Mouse (Mus musculus) forebrain, postnatal 0 days (tissue): ENCODE results near the gene Fgf13. TPM values are rescaled to one million over a fixed set of nuclear protein-coding genes. Genes with fewer than 3 reads are reported as not detected.

Experiments
- ATAC-seq: fragments of 200-750 bp; cut with Nextera tagmentation; 2 replicates; pipeline ENCODE4 v1.8.0; 2017; ENCODE audit warnings: mild to moderate bottlenecking, moderate library complexity
- DNase-seq: peaks from one replicate; pipeline ENCODE4 v3.0.0-alpha.2; 2015
- H3K27ac ChIP-seq: fragments of 300-500 bp; sonication (generic); 2 replicates; pipeline ENCODE4 v1.5.1; 2014; ENCODE audit warnings: low read depth, mild to moderate bottlenecking, antibody characterized with exemption, low read length, moderate library complexity, mixed read lengths
- H3K27me3 ChIP-seq: fragments of 300-500 bp; sonication (generic); 2 replicates; pipeline ENCODE4 v1.6.1; 2014; ENCODE audit warnings: mild to moderate bottlenecking, low read length, mixed read lengths; ENCODE audit not compliant: insufficient read depth
- H3K36me3 ChIP-seq: fragments of 300-500 bp; sonication (generic); 2 replicates; pipeline ENCODE4 v1.6.1; 2014; ENCODE audit warnings: mild to moderate bottlenecking, moderate library complexity; ENCODE audit not compliant: insufficient read depth
- H3K4me1 ChIP-seq: fragments of 300-500 bp; sonication (generic); 2 replicates; pipeline ENCODE4 v1.6.1; 2014; ENCODE audit warnings: antibody characterized with exemption; ENCODE audit not compliant: insufficient read depth
- H3K4me2 ChIP-seq: fragments of 300-500 bp; sonication (generic); 2 replicates; pipeline ENCODE4 v1.6.1; 2014; ENCODE audit warnings: low read depth, mild to moderate bottlenecking, moderate library complexity
- H3K4me3 ChIP-seq: fragments of 300-500 bp; sonication (generic); 2 replicates; pipeline ENCODE4 v1.5.1; 2014; ENCODE audit warnings: low read depth, low read length, mixed read lengths
- H3K9ac ChIP-seq: fragments of 300-500 bp; sonication (generic); 2 replicates; pipeline ENCODE4 v1.6.1; 2014; ENCODE audit warnings: mild to moderate bottlenecking
- H3K9me3 ChIP-seq: fragments of 300-500 bp; sonication (generic); 2 replicates; pipeline ENCODE4 v1.6.1; 2016; ENCODE audit warnings: low read length
- CTCF ChIP-seq: sonication (generic); IDR thresholded peaks from 2 replicates; pipeline ENCODE4 v1.5.1; 2016; ENCODE audit warnings: antibody characterized with exemption, control low read depth, low read depth
- WGBS: fragments of 180-500 bp; shearing (Covaris S2); extraction: QIAGEN DNeasy Blood & Tissue Kit; methylation state at CpG from one replicate; pipeline ENCODE4 v1.1.7; 2014; 5-methylcytosine and 5-hydroxymethylcytosine counted together
- polyA plus RNA-seq: library from polyadenylated mRNA; unstranded; fragments of >200 nt; fragmentation: Nextera tagmentation; extraction: Ambion mirVana; gene quantifications from 2 replicates; pipeline ENCODE4 v1.2.1, GENCODE M21; 2015
- total RNA-seq: library from RNA; depleted of rRNA; stranded (reverse); fragments of >200 nt; gene quantifications from 2 replicates; pipeline ENCODE4 v1.2.3, GENCODE M21; 2014; rRNA removed

Gene Fgf13
- total RNA-seq (168 and 187 TPM in 2 replicates), polyA plus RNA-seq (154 and 236 TPM in 2 replicates)

DNA sequence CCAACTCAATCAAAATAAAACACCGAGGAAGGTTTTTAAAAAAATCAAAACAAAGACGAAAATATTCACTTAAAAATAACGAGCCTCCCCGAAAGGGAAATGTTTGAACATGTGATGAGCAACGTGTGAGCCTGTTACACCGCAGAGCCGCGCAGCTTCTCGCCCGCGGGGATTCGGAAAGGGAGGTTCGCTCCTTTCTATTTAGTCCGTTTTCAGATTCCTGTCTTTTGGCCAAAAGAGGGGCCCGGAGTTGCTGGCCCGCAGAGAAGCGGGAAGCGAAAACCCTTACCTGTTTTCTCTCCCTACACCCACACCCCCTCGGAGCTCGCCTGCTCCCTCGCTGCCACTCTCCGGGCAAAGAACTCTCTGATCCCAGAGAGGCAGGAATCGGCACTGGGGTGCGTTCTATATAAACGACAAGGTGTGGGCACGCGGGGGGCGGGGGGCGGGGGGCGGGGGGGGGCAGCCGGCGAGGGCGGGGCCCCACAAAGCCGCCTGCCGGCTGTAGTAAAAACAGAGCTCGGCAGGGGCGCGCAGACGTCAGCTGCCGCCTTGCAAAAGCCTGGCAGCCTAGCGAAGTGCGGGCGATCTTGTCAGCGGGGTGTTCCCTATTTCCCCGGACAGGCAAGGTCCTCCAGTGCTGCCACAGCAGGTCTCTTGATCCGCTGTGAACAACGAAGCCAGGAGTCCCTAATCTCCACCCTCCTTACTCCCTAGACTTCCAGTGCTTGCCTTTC is at the start of gene Fgf13:
Gene Fgf13, minus strand, starts transcription at position 377 of the 737 bp plus-strand sequence.
- Histone ChIP-seq H3K27me3 (no peaks in the 10 kb centered on the region), H3K27ac (peak within 1 kb of the TSS; percentile 80), H3K4me2 (peak within 1 kb of the TSS; percentile 52), H3K9ac (peak within 1 kb of the TSS; percentile 64), H3K4me3 (peak within 1 kb of the TSS; percentile 51), H3K4me1 (no peaks in the 10 kb centered on the region), H3K36me3 (no peaks in the 10 kb centered on the region), H3K9me3 (no peaks in the 10 kb centered on the region)
- ATAC-seq: peak; percentile 61
- DNase-seq: peak; percentile 63
- TF ChIP-seq CTCF: no peak
- WGBS: 31% methylated on average over 35 of the region's 47 CpGs

DNA sequence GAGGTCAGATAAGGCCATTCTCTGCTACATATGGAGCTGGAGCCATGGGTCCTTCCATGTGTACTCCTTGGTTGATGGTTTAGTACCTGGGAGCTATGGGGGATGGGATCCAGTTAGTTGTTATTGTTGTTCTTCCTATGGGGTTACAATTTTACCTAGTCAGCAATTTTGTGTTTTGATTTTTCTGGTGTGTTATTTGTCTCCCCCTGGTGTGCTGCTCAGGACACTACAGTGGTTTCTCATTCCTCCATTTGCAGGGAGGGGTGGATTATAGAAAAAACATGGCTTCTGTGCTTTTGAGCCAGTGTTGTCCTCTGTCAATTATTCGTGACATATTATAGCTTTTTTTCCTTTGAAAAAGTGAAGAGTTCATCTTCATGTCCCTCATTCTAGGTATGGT is 38.7 kb upstream of the Fgf13 start:
- no peaks in the 10 kb centered on the region for H3K9me3 ChIP-seq
- 59% methylated on average over 1 of the region's 1 CpGs for WGBS
- no peaks in the 10 kb centered on the region for H3K27me3 ChIP-seq
- H3K4me3 ChIP-seq: no peak overlapping the region
- H3K4me1 ChIP-seq: no peaks in the 10 kb centered on the region
- H3K27ac ChIP-seq: no peak overlapping the region
- H3K4me2 ChIP-seq: no peak overlapping the region
- ATAC-seq: no peak
- DNase-seq: peak; percentile 0
- no peaks in the 10 kb centered on the region for H3K36me3 ChIP-seq
- TF ChIP-seq CTCF: peak; percentile 32; the same call in 1 of the 2 replicates
- H3K9ac ChIP-seq: no peak overlapping the region

DNA sequence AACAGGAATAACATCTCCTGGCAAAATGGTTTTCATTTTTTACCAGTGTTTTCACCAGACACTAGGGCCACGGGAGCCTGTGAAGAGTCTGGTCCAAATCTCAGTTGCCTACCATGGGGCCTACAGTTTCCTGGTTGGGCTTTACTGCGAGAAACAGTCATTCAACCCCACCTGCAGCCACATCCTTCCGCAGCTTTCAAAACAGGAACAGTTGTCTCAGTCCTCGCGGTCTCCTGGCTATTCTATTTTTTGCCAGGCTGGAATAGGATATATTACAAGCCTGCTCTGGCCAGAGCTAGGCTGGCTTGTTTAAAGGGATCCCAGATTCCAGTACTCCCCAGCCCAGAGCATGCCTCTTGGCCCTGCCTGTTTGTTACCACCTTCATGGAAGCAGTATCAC is 21.2 kb upstream of the Fgf13 start:
- no peaks in the 10 kb centered on the region for H3K36me3 ChIP-seq
- no peaks in the 10 kb centered on the region for H3K4me1 ChIP-seq
- DNase-seq (no peak), ATAC-seq (no peak)
- no peak overlapping the region for H3K9ac ChIP-seq
- H3K4me3 ChIP-seq: no peak overlapping the region
- TF ChIP-seq CTCF: no peak
- no peak overlapping the region for H3K4me2 ChIP-seq
- H3K9me3 ChIP-seq: no peaks in the 10 kb centered on the region
- 49% methylated on average over 5 of the region's 5 CpGs for WGBS
- no peaks in the 10 kb centered on the region for H3K27me3 ChIP-seq
- H3K27ac ChIP-seq: no peak overlapping the region

DNA sequence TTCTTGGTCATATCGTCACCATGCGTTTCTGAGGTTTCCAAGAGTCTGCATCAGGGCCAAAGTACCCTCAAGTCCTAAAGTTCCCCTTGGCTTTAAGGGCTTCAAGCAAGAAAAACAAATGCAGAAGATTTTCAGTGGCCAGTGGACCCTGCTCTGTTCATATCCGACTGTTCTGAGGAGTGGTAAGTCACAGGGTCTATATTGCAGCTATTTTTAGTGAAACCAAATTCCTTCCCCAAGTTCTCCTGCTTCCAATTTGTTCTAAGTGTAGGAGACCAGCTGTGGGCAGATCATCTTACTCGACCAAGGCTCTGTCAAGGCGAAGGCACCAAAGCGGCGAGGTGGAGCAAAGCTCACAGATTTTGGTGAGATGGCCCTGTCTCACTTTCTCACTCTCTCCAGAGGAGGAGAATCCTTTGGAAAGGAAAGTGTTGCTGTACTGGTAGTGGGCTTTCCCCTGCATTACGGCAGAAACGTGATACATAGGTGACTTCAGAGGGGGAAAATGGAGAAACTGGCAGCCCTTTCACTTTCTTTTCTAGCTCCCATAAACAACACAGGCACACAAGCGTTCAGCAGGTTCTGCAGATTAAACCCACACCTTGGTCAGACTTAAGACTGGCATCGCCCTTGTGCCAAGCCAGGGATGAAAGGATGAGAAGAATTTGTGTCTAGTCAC is 17.8 kb upstream of the Fgf13 start:
- Histone ChIP-seq H3K4me3 (no peak overlapping the region), H3K9ac (no peak overlapping the region), H3K4me1 (no peaks in the 10 kb centered on the region), H3K27ac (no peak overlapping the region), H3K4me2 (no peak overlapping the region), H3K9me3 (no peaks in the 10 kb centered on the region), H3K27me3 (no peaks in the 10 kb centered on the region), H3K36me3 (no peaks in the 10 kb centered on the region)
- no peak for ATAC-seq
- no peak for DNase-seq
- 85% methylated on average over 11 of the region's 11 CpGs for WGBS
- TF ChIP-seq CTCF: no peak

DNA sequence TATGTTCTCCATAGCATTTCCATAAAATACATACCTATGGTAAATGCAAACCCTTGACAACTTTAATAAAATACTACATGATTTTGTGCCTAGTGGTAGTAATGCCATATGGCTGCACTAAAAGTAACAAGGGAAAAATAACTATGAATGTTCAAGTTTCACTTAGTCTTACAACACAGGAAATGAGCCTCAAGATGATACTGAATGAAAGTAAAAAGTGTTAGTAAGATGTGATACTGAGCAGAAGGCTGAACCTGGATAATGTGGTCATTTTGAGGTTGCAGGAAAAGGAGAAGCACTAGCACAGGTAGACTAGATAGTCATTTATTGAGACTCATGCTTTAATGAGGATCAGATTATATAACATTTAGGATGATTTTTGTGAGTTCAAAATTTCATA is 16.2 kb upstream of the Fgf13 start:
- no peaks in the 10 kb centered on the region for H3K4me1 ChIP-seq

DNA sequence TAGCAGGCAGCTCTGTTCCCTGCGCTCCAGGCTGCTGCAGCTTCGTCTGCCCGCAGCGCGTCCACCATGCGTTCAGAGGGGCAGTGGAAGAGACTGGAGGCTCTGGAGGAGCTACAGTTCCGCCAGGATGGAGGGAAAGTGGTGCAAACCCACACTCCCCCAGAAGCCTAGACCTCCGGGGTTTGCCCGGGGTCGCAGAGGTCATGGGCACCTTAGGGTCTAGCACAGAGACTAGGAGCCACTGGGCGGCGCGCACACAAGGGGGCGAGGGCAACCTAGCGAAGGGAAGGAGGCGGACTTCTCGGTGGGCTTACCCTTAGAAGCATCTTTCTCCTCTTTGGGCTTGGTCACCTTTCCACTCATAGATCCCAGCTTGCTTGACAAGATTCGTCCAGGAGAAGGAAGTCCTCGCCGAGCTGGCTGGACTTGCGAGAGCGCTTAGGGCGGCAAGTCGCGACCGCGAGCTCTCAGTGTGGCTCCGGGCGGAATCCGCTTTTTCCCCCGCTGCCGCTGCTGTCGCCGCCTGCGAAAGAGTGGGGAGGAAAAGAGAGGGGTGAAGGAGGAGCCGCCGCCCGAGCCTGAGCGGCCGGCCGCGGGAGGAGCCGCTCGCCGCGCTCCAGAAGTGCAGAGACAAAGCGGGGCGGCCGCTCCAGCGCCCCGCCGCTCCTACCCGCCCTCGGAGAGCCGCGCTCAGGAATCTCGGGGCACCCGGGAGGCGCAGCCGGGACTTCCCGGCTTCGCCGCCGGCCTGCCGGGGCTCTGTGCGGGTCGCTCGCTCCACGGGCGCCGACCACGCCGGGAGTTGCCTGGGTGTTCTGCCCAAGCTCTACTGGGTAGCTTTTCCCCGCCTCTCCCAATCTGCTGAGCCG is 811 bp downstream of the Fgf13 start:
- no peaks in the 10 kb centered on the region for H3K9me3 ChIP-seq
- H3K36me3 ChIP-seq: no peaks in the 10 kb centered on the region
- peak overlapping the region; percentile 64 for H3K9ac ChIP-seq
- peak overlapping the region; percentile 51 for H3K4me3 ChIP-seq
- ATAC-seq (peak; percentile 63), DNase-seq (peak; percentile 58)
- TF ChIP-seq CTCF: peak; percentile 28; the same call in 1 of the 2 replicates
- H3K27me3 ChIP-seq: no peaks in the 10 kb centered on the region
- H3K27ac ChIP-seq: peak overlapping the region; percentile 80
- peak overlapping the region; percentile 52 for H3K4me2 ChIP-seq
- no peaks in the 10 kb centered on the region for H3K4me1 ChIP-seq
- 28% methylated on average over 72 of the region's 75 CpGs for whole genome bisulfite sequencing

More for the DNA sequence above, 16.2 kb upstream of the Fgf13 start:
- H3K9ac ChIP-seq: no peak overlapping the region
- TF ChIP-seq CTCF: no peak
- DNase-seq (no peak), ATAC-seq (no peak)
- H3K9me3 ChIP-seq: no peaks in the 10 kb centered on the region
- no peaks in the 10 kb centered on the region for H3K27me3 ChIP-seq
- H3K27ac ChIP-seq: no peak overlapping the region
- no peak overlapping the region for H3K4me3 ChIP-seq
- H3K36me3 ChIP-seq: no peaks in the 10 kb centered on the region
- no peak overlapping the region for H3K4me2 ChIP-seq
